Mouse (Mus musculus) heart, adult 2 months (tissue): Measurements from ENCODE around the gene Cdh4. TPM values are rescaled to one million over a fixed set of nuclear protein-coding genes. Genes with fewer than 3 reads are reported as not detected.

Source experiments
- DNase-seq, 2 experiments: peaks; one replicate each; pipeline ENCODE4 v3.0.0; 2021
- H3K27ac ChIP-seq: fragments of 200-600 bp; 2 replicates; pipeline ENCODE4 v1.8.1; 2022
- H3K27me3 ChIP-seq: fragments of 200-500 bp; 2 replicates; pipeline ENCODE4 v1.6.1; 2012; ENCODE audit warnings: mild to moderate bottlenecking, low read length, inconsistent platforms, mixed read lengths; ENCODE audit not compliant: control insufficient read depth, insufficient read depth
- H3K36me3 ChIP-seq: fragments of 200-500 bp; 2 replicates; pipeline ENCODE4 v1.6.1; 2012; ENCODE audit warnings: low read length, inconsistent platforms; ENCODE audit not compliant: control insufficient read depth, insufficient read depth
- H3K4me1 ChIP-seq: fragments of 200-500 bp; 2 replicates; pipeline ENCODE4 v1.6.1; 2011; ENCODE audit warnings: low read length; ENCODE audit not compliant: control insufficient read depth, insufficient read depth
- H3K4me3 ChIP-seq: fragments of 200-600 bp; 2 replicates; pipeline ENCODE4 v1.8.1; 2022
- H3K79me2 ChIP-seq: fragments of 200-500 bp; replicated peaks from 2 replicates; pipeline ENCODE4 v1.6.1; 2012; ENCODE audit warnings: mild to moderate bottlenecking, inconsistent platforms, low read length, moderate library complexity, mixed read lengths; ENCODE audit not compliant: control insufficient read depth, insufficient read depth
- H3K9ac ChIP-seq: fragments of 200-500 bp; 2 replicates; pipeline ENCODE4 v1.6.1; 2012; ENCODE audit warnings: low read depth, mild to moderate bottlenecking, control low read depth, inconsistent platforms, low read length, mixed read lengths
- CTCF ChIP-seq: fragments of 200-600 bp; IDR thresholded peaks from 2 replicates; pipeline ENCODE4 v1.8.1; 2022; ENCODE audit warnings: antibody characterized with exemption, mild to moderate bottlenecking, moderate library complexity
- EP300 ChIP-seq: fragments of 200-500 bp; IDR thresholded peaks from 2 replicates; pipeline ENCODE4 v1.6.1; 2011; ENCODE audit warnings: low read depth, low read length, control low read depth; ENCODE audit not compliant: insufficient read depth
- POLR2A ChIP-seq: fragments of 200-500 bp; IDR thresholded peaks from 2 replicates; pipeline ENCODE4 v1.6.1; 2011; ENCODE audit warnings: mild to moderate bottlenecking, low read depth, low read length, control low read depth; ENCODE audit not compliant: insufficient read depth
- WGBS: fragments of 180-500 bp; shearing (Covaris S2); methylation state at CpG from one replicate; pipeline ENCODE4 v1.1.7; 2018; 5-methylcytosine and 5-hydroxymethylcytosine counted together
- intact Hi-C: fragments of 180-260 bp; cut with DNase I; formaldehyde crosslinking; loops from one replicate; pipeline ENCODE4 v1.15.1; 2025
- polyA plus RNA-seq: library from polyadenylated mRNA; depleted of rRNA; stranded (reverse); fragments of >200 nt; gene quantifications from 2 replicates; pipeline ENCODE4 v1.2.3, GENCODE M21; 2012
- total RNA-seq, 2 experiments: library from RNA; stranded (reverse); gene quantifications; 2 replicates each; pipeline ENCODE4 v1.2.3; 2021

Cdh4 gene
- total and polyA plus RNA-seq, 3 experiments: 0.90 to 1.2 (median 0.93) TPM

DNA sequence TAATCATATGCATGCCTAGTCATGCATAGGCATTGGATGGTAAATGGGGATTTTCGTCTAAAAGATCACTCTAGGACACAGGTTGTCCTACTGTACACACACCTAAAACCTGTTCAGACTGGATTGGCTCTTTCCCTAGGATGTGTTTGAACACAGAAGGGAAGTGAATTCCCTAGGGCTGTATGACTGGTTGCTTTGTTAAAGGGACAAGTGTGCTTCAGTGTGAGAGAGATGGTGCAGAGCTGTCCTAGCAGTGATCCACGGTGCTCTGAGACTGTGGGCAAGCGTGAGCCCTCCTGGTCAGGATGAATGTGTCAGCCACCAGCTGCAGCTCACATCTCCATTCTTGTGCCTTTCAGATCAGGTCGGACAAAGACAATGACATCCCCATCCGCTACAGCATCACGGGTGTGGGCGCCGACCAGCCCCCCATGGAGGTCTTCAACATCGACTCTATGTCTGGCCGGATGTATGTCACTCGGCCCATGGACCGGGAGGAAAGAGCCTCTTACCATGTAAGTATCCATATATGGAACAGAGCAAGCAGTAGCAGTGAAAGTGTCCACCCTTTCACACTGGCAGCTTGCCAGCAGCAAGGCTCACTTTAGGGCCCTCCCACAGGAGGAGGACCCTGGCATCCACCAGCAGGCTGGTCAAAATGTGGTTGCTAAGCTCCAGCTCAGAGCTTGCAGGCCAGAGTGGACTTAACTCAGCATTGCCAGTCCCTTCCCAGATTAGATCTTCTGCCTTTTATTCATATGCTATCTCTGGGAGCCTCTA, 400.6 kb downstream of the Cdh4 start:
- DNase-seq: peak in 1 of 2 experiments; percentile 19
- WGBS: 53% methylated on average over 12 of the region's 12 CpGs
- no peak overlapping the region for H3K27ac ChIP-seq

DNA sequence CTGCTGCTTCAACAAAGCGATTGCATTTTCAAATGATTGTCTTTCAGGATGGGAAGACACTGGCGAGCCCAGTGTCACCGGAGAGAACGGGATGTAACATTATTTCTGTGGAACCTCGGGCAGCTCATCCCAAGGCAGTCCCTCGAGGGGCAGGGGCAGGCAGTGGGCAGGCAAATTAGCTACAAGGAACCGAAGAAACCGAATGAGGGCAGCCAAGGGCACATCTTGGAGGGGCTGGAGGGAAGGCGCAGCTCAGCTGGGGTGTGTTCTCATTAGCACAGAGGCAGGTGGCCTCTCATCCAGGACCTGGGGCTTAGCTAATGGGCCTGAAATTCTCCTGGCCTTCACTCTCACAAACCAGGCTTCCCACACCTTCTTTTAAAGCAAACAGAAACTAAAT, 407.5 kb downstream of the Cdh4 start:
- H3K9ac ChIP-seq: no peak overlapping the region
- TF ChIP-seq EP300 (no peak), CTCF (no peak), POLR2A (no peak)
- no peak for DNase-seq
- H3K4me1 ChIP-seq: no peaks in the 10 kb centered on the region
- no peak overlapping the region for H3K27ac ChIP-seq
- no peaks in the 10 kb centered on the region for H3K36me3 ChIP-seq
- no peak overlapping the region for H3K4me3 ChIP-seq
- intact Hi-C loops: no loop called here
- H3K27me3 ChIP-seq: no peaks in the 10 kb centered on the region
- no peaks in the 10 kb centered on the region for H3K79me2 ChIP-seq
- WGBS: 57% methylated on average over 9 of the region's 9 CpGs

More for the DNA sequence above, 400.6 kb downstream of the Cdh4 start:
- intact Hi-C loops: no loop called here
- H3K9ac ChIP-seq: no peak overlapping the region
- no peaks in the 10 kb centered on the region for H3K79me2 ChIP-seq
- no peaks in the 10 kb centered on the region for H3K4me1 ChIP-seq
- no peak overlapping the region for H3K4me3 ChIP-seq
- H3K36me3 ChIP-seq: no peaks in the 10 kb centered on the region
- no peak for TF ChIP-seq CTCF
- no peak for TF ChIP-seq POLR2A
- TF ChIP-seq EP300: no peak
- no peaks in the 10 kb centered on the region for H3K27me3 ChIP-seq

DNA sequence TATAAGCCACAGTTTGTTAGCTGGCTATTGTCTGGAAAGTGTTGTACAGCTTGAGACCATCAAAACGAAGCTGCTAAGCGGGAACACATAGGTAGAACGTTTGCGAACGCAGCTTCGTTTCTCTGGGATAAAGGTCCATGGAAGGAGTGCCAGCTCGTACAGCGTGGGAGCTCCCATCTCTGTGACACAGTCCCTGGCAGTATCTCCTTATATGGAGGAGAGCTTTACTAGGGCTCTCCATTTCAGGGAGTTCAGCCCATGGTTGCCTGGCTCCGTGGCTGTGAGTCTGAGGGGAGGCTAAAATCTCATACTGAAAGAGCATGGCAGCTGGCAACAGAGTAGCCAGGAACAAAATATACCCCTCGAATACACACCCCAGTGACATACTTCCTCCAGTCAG, 409.9 kb downstream of the Cdh4 start:
- Histone ChIP-seq H3K36me3 (no peaks in the 10 kb centered on the region), H3K4me3 (no peak overlapping the region), H3K27me3 (no peaks in the 10 kb centered on the region), H3K79me2 (no peaks in the 10 kb centered on the region), H3K4me1 (no peaks in the 10 kb centered on the region), H3K27ac (no peak overlapping the region), H3K9ac (no peak overlapping the region)
- DNase-seq: no peak
- intact Hi-C loops: no loop called here
- TF ChIP-seq EP300 (no peak), POLR2A (no peak), CTCF (no peak)
- 80% methylated on average over 10 of the region's 10 CpGs for WGBS

DNA sequence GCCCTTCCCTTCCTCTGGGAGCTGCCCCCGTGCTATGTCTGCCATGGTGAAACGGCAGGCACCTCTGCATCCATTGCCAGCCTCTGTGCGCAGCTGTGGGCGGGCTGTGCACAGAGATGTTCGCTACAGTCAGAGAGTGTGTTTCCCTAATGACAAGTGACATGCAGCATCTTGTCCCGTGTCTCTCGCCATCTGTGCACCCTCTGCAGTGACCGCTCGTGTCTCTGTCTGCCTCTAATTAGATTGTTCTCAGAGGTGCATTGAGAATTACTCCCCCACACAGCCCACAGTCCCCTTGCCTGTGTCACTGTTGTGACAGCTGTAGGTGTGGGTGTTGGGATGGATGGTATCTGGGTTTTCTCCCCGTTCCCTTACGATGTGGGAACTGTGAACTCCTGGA, 410.6 kb downstream of the Cdh4 start:
- no peak overlapping the region for H3K4me3 ChIP-seq
- no peaks in the 10 kb centered on the region for H3K4me1 ChIP-seq
- no peaks in the 10 kb centered on the region for H3K36me3 ChIP-seq
- TF ChIP-seq CTCF: no peak
- no peak for TF ChIP-seq POLR2A
- no peak for TF ChIP-seq EP300
- no peaks in the 10 kb centered on the region for H3K79me2 ChIP-seq
- no peak overlapping the region for H3K9ac ChIP-seq
- WGBS: 72% methylated on average over 11 of the region's 11 CpGs
- intact Hi-C loops: no loop called here
- H3K27ac ChIP-seq: no peak overlapping the region
- no peaks in the 10 kb centered on the region for H3K27me3 ChIP-seq
- no peak for DNase-seq

DNA sequence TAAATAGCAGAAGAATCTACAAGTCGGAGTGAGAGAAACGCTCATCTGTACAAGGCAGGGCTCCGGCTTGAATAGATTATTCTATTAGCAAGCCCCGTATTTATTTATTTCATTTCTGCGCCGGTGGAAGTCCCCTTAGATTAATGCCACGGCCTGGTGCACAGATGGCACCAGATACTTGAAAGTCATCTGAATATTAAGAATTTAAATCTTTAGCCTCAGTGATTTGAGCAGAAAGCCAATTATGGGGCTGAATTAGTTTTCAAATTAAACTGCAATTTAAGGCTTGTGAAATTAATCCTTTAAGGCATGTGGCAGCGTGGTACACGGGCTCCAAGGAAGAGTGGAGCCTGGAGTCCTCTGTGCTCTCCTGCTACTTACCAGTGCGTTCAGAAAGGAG, 411.7 kb downstream of the Cdh4 start:
- no peaks in the 10 kb centered on the region for H3K79me2 ChIP-seq
- TF ChIP-seq POLR2A (no peak), EP300 (no peak), CTCF (no peak)
- DNase-seq: no peak
- no peaks in the 10 kb centered on the region for H3K4me1 ChIP-seq
- intact Hi-C loops: no loop called here
- no peak overlapping the region for H3K9ac ChIP-seq
- no peak overlapping the region for H3K27ac ChIP-seq
- no peaks in the 10 kb centered on the region for H3K27me3 ChIP-seq
- H3K4me3 ChIP-seq: no peak overlapping the region
- 90% methylated on average over 10 of the region's 10 CpGs for WGBS
- H3K36me3 ChIP-seq: no peaks in the 10 kb centered on the region

DNA sequence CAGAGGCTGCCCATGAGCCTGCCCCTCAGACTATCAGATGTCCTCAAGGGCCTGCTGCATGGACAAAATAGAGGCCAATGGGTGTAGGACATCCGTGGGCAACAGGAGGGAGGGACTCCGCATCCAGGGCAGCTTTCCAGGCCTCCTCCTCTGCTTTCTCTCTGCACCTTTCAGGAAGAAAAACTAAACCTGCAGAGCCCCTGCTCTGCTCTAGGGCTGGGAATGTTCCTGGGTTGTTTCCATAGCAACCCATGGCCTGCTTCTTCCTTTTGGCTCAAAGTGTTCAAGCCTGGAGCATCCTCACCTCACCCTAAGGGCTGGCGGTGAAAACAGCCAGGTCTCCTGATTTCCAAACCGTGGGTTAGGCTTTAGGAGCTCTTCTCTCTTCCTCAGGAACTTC, 414.9 kb downstream of the Cdh4 start:
- Histone ChIP-seq H3K27ac (no peak overlapping the region), H3K4me1 (no peaks in the 10 kb centered on the region), H3K27me3 (no peaks in the 10 kb centered on the region), H3K4me3 (no peak overlapping the region), H3K9ac (no peak overlapping the region), H3K79me2 (no peaks in the 10 kb centered on the region), H3K36me3 (no peaks in the 10 kb centered on the region)
- DNase-seq: no peak
- no peak for TF ChIP-seq CTCF
- no peak for TF ChIP-seq EP300
- no peak for TF ChIP-seq POLR2A
- 46% methylated on average over 4 of the region's 4 CpGs for WGBS
- intact Hi-C loops: no loop called here
